Mouse (Mus musculus): Measurements from ENCODE around the gene Gm8094. TPM values are rescaled to one million over a fixed set of nuclear protein-coding genes. Genes with fewer than 3 reads are reported as not detected.
"Not testable (repeated sequence)": the region's sequence is repeated elsewhere in the genome, so short reads cannot be mapped to it uniquely, and the experiment has no call there.

The Gm8094 gene
- not detected in 2 replicates for polyA plus RNA-seq (2012; rRNA removed)

DNA sequence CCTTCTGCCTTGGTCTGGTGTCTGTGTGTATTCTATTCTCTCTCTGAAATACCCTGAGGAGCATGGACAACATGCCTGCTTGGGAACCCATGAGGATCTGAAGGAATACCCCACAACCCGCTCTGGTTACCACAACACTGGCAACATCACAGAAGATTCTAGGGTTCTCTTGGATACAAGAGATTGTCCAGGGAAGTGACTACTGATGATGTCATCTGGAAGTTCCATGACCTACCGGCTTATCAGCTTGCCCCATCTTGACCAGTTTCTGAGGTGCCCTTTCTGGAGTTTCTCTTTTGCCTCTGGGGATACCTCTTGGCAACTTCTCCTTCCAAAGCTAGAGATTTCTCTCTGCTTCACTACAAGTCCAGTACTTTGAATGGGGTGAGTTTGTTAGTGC is at the start of gene Gm8094:
Gm8094 (minus strand) TSS at position 101 of the 400 bp plus-strand sequence.
- not testable (repeated sequence) for H3K4me1 ChIP-seq (ENCODE audit: control insufficient read depth, insufficient read depth, insufficient read length, low read length); H3K36me3 ChIP-seq (ENCODE audit: control insufficient read depth, insufficient read depth, low read length); H3K27ac ChIP-seq (ENCODE audit: insufficient read depth, low read depth, low read length); H3K27me3 ChIP-seq (ENCODE audit: control insufficient read depth, insufficient read depth, low read length); H3K4me3 ChIP-seq (ENCODE audit: low read depth, low read length)
- WGBS = 83% methylated on average over 2 of the region's 2 CpGs

DNA sequence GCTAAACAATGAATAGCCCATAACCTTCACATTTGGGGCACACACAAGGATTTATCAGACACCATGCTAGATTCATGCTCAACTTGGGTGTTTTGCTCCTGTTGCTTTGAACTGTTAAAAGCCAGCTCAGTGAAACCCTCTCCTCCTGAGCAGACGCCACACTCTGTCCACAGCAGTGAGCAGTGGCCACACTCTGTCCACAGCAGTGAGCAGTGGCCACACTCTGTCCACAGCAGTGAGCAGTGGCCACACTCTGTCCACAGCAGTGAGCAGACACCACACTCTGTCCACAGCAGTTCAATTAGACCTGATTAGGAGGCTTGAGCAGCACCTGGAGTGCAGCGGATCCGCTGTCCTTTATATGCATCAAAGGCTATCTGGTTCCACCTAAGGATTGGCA is 43.2 kb upstream of the Gm8094 start:
- H3K4me1 ChIP-seq (ENCODE audit: control insufficient read depth, insufficient read depth, insufficient read length, low read length); H3K36me3 ChIP-seq (ENCODE audit: control insufficient read depth, insufficient read depth, low read length); H3K4me3 ChIP-seq (ENCODE audit: low read depth, low read length); H3K27ac ChIP-seq (ENCODE audit: insufficient read depth, low read depth, low read length); H3K27me3 ChIP-seq (ENCODE audit: control insufficient read depth, insufficient read depth, low read length): not testable (repeated sequence)
- 88% methylated on average over 3 of the region's 3 CpGs for WGBS

DNA sequence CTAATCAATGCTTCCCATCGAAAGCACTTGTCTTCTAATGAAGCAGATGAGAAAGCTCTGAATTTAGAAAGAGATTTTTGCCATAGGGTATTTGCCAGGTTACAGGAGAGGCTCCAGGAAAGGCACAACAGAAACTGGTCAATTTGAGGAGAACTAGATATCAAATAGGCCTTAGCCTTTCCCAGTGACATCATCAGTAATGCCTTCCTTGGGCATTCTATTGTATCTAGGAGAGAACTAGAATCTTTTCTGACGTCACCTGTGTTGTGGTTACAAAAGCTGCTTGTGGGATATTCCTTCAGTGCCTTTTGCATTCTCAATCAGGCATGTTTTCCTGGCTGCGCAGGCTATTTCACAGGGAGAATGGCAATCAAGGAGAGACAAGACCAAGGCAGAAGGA is 23.9 kb upstream of the Gm8094 start, which contains the start of gene Gm8104:
Gm8104 (plus strand) TSS at position 301 of the 400 bp plus-strand sequence.
- H3K4me3 ChIP-seq (ENCODE audit: low read depth, low read length); H3K27ac ChIP-seq (ENCODE audit: insufficient read depth, low read depth, low read length); H3K36me3 ChIP-seq (ENCODE audit: control insufficient read depth, insufficient read depth, low read length); H3K27me3 ChIP-seq (ENCODE audit: control insufficient read depth, insufficient read depth, low read length); H3K4me1 ChIP-seq (ENCODE audit: control insufficient read depth, insufficient read depth, insufficient read length, low read length): not testable (repeated sequence)
- WGBS = 69% methylated on average over 3 of the region's 3 CpGs

DNA sequence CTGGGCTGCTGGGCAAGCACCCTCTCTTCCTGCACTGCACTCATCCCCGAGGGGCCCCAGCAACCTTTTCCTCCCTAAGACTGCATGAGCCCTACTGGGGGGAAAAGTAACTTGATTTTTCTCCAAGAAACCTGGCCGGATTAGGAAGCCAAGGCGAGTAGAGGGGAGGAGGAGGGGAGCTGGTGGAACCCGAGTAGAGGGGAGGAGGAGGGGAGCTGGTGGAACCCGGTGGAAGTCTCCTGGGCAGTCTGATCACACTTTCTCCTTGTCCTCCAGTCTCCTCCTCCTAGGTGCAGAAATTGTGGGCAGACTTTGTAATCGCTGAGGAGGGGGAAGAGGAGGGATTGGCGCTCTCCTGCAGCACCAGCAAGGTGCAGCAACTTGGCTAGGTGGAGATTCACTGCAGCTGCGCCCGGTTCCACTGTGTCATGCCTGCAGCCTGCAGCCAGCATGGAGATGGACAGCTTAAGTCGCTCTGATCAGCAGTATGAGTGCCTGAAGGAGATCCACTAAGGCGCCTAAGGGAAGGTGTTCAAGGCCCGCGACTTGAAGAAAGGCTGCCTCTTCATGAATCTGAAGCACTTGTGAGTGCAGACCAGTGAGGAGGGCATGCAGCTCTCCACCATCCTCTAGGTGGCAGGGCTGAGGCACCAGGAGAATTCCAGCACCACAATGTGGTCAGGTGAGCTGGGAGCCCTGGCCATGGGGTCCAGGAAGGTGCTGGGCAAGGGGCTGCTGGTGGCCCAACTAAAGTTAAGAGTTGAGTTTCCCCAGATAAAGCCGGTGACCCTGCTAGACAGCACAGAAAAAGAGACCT is 12.9 kb upstream of the Gm8094 start:
- not testable (repeated sequence) for H3K4me3 ChIP-seq (ENCODE audit: low read depth, low read length); H3K27me3 ChIP-seq (ENCODE audit: control insufficient read depth, insufficient read depth, low read length); H3K36me3 ChIP-seq (ENCODE audit: control insufficient read depth, insufficient read depth, low read length); H3K4me1 ChIP-seq (ENCODE audit: control insufficient read depth, insufficient read depth, insufficient read length, low read length); H3K27ac ChIP-seq (ENCODE audit: insufficient read depth, low read depth, low read length)
- 38% methylated on average over 1 of the region's 14 CpGs for WGBS

DNA sequence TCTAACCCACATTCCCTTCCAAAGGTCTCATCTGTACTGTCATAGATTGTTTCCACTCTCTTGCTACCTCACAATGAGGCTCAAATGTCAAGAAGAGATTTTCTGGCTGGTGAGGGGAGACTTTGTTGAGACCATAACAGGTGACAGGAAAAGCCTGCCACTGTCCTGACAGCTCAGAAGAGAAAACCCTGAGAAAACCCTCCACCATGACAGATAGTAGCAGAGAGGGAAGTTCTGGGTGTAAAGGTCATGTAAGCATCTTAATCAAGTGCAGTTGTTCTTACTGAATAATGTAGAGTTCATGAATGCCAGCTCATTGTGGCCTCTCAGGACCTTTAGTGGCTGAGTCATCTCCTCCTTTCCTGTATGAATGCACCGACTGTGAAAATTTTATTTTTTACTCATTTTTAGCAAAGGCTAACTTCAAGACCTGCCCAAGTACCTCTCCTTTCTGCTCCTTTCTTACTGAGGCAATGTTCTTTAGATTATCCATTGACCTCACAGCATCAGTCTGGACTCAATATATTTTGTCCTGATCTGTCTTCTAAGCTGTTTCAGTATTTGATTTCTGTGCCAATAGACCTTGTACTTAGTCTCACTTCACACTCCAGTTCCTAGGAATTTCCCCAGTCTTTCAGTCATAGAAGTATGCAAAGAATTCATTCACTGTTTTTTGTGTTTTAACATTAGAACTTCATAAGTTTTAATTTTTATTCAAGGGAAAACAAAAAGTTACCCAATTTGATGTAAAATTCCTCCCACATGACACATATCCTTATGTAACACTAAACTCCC is 8.7 kb upstream of the Gm8094 start:
- H3K4me3 ChIP-seq (ENCODE audit: low read depth, low read length); H3K27me3 ChIP-seq (ENCODE audit: control insufficient read depth, insufficient read depth, low read length); H3K36me3 ChIP-seq (ENCODE audit: control insufficient read depth, insufficient read depth, low read length); H3K4me1 ChIP-seq (ENCODE audit: control insufficient read depth, insufficient read depth, insufficient read length, low read length); H3K27ac ChIP-seq (ENCODE audit: insufficient read depth, low read depth, low read length): not testable (repeated sequence)
- 65% methylated on average over 1 of the region's 1 CpGs for WGBS

DNA sequence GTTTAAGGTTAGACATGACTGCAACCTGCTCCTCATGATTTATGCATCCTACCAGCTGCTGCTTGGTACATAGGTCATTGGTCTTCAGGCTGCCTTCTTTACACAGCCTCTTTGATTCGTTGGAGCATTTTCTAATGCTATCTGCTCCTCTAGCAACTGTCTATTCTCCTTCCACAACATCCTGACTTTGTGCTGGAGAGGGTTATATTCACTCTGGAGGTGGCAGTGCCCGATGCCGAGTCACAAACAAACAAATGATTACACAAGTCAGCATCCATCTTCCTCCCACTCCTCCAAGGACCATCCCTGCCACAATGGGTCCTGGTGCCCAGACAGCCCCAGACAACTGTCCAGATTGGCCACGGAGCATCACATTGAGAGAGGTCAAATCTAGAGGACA is 16.3 kb downstream of the Gm8094 start:
- H3K36me3 ChIP-seq (ENCODE audit: control insufficient read depth, insufficient read depth, low read length); H3K4me3 ChIP-seq (ENCODE audit: low read depth, low read length); H3K27ac ChIP-seq (ENCODE audit: insufficient read depth, low read depth, low read length); H3K27me3 ChIP-seq (ENCODE audit: control insufficient read depth, insufficient read depth, low read length); H3K4me1 ChIP-seq (ENCODE audit: control insufficient read depth, insufficient read depth, insufficient read length, low read length): not testable (repeated sequence)
- 60% methylated on average over 4 of the region's 4 CpGs for WGBS

DNA sequence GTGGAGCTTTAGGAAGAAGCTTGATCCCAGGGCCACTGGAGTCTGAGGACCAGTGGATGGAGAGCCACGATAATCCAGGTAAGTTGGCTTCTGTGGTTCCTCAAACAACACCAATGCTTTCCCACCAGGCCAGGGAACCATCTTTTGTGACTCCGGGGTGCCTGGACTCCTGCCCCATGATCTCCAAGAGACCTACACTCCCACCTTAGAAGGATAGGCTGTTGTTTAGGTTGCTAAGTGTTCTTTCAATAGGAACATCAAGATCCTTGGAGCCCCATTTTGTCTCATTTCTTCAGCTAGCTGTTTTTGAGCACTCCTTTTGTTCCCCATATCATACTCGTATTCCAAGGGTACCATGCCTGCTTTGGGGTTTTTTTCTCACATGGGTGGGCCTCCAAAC is 18.4 kb downstream of the Gm8094 start:
- not testable (repeated sequence) for H3K27me3 ChIP-seq (ENCODE audit: control insufficient read depth, insufficient read depth, low read length); H3K4me3 ChIP-seq (ENCODE audit: low read depth, low read length); H3K27ac ChIP-seq (ENCODE audit: insufficient read depth, low read depth, low read length); H3K36me3 ChIP-seq (ENCODE audit: control insufficient read depth, insufficient read depth, low read length); H3K4me1 ChIP-seq (ENCODE audit: control insufficient read depth, insufficient read depth, insufficient read length, low read length)
- 70% methylated on average over 3 of the region's 3 CpGs for WGBS

Other genes starting within 250 kb of the Gm8094 start
- not detected in 2 replicates for gene Gm21977, start 223.2 kb downstream of the Gm8094 start, polyA plus RNA-seq (2012; rRNA removed)
- not detected in 2 replicates for gene Gm8082, start 83.0 kb downstream of the Gm8094 start, polyA plus RNA-seq (2012; rRNA removed)
- not detected in 2 replicates for gene Gm10376, start 61.0 kb downstream of the Gm8094 start, polyA plus RNA-seq (2012; rRNA removed)
- gene Gm8104, start 24.0 kb upstream of the Gm8094 start, polyA plus RNA-seq (2012; rRNA removed) = not detected in 2 replicates
- not detected in 2 replicates for gene Gm7233, start 103.2 kb upstream of the Gm8094 start, polyA plus RNA-seq (2012; rRNA removed)
- not detected in 2 replicates for gene Gm8122, start 158.7 kb upstream of the Gm8094 start, polyA plus RNA-seq (2012; rRNA removed)
- not detected in 2 replicates for gene Gm8126, start 182.0 kb upstream of the Gm8094 start, polyA plus RNA-seq (2012; rRNA removed)
- not detected in 2 replicates for gene Gm9732, start 198.4 kb upstream of the Gm8094 start, polyA plus RNA-seq (2012; rRNA removed)
- not detected in 2 replicates for gene Gm8127, start 217.2 kb upstream of the Gm8094 start, polyA plus RNA-seq (2012; rRNA removed)

All from small intestine, adult 2 months (tissue).